Mouse (Mus musculus) brain, embryonic 18.5 days (tissue): Measurements from ENCODE around the gene Hoxd9.

Source experiments
- DNase-seq: peaks from one replicate; pipeline ENCODE4 v3.0.0-alpha.2; 2012; ENCODE audit warnings: low read depth, low spot score

The Hoxd9 gene

DNA sequence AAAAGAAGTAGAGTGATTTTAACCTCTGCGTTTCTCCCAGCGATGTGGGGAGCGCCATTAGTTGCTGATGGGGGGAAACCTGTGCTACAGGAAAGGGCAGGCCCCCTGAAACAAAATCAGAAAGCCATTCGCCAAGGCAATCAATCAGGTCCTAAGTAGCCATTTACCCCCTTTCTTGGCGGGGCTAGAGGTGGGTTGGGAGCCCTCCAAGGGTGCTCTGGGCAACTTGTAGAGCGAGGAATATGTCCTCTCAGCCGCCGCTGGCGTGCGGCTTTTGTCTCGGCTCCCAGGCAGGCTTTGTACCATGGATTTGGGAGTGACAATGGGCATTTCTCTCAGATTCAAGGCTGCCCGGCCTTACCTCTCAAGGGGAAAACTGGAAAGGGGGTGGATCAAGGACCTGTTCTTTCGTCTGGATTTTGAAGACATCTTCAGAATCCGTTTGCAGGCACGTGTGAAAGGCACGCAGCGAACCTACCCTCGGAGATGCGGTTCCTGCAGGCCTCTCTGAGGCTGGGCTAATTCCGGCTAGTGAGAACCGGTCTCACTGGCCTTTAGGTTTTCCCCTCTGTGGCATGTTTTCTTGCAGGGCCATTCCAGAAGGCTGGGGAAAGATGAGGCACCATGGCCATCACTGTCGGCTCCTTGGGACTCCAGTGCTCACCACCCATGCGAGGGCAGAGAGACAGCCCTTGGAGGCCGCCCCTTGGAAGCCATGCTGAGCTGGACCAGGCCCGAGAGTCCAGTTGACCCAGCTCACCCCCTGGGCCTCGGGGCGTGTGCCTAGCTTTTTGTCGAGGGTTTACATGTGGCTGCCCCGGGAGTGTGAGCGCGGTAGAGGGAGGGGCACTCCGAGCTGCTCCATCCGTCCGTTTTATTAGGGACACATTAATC is 838 bp upstream of the Hoxd9 start:
- DNase-seq: no peak

GRCm38 (mm10) chr2:74698201-74699052 is 900 bp downstream of the Hoxd9 start:
- no peak for DNase-seq

DNA sequence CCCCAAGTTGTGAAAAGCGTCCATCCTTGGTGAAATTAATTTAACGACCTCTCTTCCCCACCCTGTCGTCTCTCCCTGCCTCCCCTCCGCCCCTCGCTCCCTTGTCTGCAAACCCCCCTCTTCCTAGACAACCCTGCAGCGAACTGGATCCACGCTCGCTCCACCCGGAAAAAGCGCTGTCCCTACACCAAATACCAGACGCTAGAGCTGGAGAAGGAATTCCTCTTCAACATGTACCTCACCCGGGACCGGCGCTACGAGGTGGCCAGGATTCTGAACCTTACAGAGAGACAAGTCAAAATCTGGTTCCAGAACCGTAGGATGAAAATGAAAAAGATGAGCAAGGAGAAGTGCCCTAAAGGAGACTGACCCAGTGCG is 1.5 kb downstream of the Hoxd9 start:
- DNase-seq: no peak

DNA sequence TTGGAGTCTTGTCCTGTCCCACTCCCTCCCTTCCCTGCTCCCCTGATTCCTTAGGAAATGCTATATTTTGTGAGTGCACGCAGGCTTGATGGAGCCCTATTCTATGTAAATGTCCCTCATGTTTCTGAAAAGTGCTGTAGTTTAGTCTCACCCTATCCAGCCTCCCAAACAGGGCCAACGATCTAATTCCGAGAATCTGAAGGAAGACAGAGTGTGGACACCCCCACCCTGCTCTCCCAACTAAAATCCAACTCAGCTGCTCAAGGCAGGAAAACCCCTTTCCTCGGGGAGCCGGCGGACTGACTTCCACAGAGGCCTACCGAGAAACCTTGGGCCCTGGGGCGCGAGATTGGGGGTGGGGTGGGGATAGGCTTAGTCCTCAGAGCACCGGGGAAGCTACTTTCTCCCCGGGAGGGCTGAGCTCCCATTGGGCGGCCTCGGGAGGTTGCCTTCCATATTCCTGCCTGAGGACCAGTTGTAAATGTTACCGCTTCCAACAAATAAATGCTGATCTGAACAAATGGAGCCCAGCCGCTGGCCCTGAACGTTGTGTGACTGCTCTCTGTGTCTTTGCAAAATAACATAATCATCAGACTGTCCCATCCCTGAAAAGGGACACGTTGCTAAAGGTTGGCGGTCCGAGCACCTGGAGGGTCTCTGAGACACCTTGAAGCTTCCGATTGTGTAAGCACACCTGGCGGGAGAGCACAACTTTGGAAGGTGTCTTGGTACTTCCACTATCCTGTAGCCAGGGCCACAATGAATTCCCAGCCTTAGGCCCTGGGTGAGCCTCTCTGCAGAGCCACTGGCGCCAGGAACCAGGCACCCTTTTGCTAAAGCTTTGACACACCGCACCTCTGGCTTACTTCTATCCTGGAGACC is 2.4 kb downstream of the Hoxd9 start:
- no peak for DNase-seq

GRCm38 (mm10) chr2:74700546-74701112 is 3.1 kb downstream of the Hoxd9 start:
- DNase-seq: no peak

GRCm38 (mm10) chr2:74701949-74702819 is 4.7 kb downstream of the Hoxd9 start:
- DNase-seq: peak; percentile 64

- no peak for DNase-seq
Observed at GRCm38 (mm10) chr2:74702820-74703219, 5.3 kb downstream of the Hoxd9 start.

DNA sequence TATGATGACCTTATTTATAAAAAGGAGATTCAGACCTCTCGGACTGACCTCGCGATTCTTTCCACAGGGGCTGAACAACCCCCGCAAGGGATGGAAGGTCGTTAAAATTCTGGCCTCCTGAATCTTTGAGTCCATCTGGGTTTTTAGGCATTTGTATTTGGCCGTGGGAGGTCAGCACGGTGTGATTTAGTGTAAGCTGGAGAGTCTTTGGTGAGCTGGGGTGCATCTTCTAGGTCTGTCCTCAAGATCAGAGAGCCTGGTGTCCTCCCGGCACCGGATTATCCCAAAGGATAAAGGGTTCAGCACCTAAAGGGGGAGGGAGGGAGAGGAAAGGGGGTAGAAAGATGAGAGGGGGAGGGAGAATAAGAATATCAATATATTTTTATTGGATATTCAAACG is 5.8 kb downstream of the Hoxd9 start:
- no peak for DNase-seq

DNA sequence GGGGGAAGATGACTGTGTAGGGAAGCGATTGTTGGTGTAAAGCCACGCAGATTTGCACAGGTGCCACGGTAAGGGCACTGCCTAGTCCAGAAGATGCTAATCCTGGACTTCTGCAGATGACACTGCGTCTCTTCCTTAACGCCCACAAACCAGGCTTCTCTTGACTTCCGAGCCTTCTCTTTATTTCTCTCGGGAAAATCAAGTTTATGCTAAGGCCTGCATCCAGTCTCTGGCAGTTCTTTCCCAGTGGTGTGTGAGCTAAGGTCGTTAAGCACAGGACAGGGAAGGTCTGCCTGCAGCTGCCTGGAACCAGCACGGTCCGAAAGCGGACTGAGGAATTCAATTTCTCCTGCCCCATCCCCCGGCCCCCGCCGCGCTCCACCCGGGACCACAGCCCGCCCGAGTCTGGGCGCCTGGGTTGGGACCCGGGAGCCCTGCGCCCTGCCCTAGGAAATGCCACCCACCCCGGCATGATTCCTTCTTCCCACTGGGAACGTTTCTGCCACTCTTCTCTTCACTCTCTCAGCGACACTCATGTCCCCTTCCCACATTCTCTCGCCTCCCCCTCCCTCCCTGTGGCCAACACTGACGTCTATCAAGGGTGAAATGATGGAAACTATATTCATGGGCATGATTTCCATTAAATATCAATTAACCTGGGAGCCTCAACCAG is 6.3 kb downstream of the Hoxd9 start:
- no peak for DNase-seq

- no peak for DNase-seq
Observed at GRCm38 (mm10) chr2:74704393-74704998, 7.0 kb downstream of the Hoxd9 start, which contains the start of gene Hoxd8. TSS of gene Hoxd8 (plus strand) at chr2:74704615.

- DNase-seq: no peak
Observed at GRCm38 (mm10) chr2:74704999-74705466, 7.5 kb downstream of the Hoxd9 start.

DNA sequence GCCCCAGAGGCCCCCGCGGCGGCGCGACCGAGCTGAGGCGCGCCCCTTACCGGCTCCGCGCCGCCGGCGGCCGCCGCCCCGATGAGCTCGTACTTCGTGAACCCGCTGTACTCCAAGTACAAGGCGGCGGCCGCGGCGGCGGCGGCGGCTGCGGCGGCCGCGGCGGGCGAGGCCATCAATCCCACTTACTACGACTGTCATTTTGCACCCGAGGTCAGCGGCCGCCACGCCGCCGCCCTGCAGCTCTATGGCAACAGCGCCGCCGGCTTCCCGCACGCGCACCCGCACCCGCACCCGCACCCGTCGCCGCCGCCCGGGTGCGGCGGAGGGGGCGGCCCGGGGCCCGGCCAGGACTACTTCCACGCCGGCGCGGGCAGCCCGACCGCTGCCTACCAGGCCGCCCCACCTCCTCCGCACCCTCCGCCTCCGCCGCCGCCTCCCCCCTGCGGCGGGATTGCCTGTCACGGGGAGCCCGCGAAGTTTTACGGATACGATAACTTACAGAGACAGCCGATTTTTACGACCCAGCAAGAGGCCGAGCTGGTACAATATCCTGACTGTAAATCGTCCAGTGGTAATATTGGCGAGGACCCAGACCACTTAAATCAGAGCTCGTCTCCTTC is 8.1 kb downstream of the Hoxd9 start:
- no peak for DNase-seq

DNA sequence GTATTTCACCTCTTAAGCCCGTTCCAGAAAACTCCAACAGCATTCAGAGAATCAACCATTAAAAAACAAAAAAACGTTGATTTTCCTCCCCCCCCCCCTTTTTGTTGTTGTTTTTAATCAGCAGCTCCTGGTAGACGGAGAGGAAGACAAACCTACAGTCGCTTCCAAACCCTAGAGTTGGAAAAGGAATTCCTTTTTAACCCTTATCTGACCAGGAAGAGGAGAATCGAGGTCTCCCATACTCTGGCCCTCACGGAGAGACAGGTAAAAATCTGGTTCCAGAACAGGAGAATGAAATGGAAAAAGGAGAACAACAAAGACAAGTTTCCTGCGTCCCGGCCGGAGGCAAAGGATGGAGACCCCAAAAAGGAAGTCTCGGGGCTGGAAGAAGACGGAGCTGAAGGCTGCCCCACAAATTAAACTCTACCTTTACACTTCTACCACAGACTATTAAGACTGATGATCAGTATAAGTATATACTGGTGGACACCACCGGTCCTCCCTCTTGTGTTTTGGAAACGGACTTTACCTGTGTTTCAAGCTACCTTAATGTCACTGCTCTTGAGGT is 8.9 kb downstream of the Hoxd9 start:
- DNase-seq: no peak

DNA sequence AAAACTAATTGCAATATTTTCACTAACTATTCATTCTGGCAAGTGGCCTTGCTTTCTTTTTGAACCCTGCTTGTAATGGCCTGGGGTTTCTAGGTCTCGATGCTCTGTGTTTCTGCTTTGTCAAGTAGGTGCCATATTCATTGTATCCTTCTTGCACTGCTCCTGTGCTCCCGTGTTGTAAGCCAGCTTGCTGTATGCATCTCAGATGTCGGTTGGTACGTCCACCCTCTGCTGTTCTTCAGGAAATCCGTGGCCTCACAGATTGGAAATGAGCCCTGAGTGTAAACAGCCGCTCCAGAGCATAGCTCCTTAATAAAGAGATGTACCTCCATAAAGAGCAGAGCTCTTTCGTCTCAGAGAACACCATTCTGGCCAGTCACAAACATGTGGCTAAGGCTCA is 10.1 kb downstream of the Hoxd9 start:
- no peak for DNase-seq

DNA sequence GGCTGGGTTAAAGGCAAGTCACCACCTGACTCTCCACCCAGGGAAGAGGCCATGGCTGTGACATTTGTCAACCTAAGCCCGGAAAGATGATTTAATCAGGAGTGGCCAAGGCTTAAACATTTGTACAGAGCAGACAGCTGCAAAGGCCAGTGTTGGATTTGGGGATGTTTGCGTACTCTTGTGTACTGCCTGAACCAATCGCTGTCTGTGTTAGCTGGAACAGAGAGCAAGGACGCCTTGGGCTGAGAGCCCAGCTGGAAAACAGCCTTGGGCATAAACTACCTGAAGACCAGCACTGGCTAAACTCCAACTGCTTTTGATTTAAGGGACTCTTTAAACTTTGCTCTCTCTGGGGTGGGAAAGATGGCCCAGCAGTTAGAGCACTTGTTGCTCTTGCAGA is 11.1 kb downstream of the Hoxd9 start:
- no peak for DNase-seq

- no peak for DNase-seq
Observed at GRCm38 (mm10) chr2:74709465-74710419, 12.2 kb downstream of the Hoxd9 start.

GRCm38 (mm10) chr2:74710929-74711543 is 13.5 kb downstream of the Hoxd9 start:
- DNase-seq: no peak
